Mouse (Mus musculus) naive thymus-derived CD4-positive, alpha-beta T cell, adult 2 months (primary cell): Measurements from ENCODE around the gene Mturn.

Experiments
- DNase-seq: peaks from one replicate; pipeline ENCODE4 v3.0.0-alpha.2; 2011; ENCODE audit warnings: low read depth

The Mturn gene

DNA sequence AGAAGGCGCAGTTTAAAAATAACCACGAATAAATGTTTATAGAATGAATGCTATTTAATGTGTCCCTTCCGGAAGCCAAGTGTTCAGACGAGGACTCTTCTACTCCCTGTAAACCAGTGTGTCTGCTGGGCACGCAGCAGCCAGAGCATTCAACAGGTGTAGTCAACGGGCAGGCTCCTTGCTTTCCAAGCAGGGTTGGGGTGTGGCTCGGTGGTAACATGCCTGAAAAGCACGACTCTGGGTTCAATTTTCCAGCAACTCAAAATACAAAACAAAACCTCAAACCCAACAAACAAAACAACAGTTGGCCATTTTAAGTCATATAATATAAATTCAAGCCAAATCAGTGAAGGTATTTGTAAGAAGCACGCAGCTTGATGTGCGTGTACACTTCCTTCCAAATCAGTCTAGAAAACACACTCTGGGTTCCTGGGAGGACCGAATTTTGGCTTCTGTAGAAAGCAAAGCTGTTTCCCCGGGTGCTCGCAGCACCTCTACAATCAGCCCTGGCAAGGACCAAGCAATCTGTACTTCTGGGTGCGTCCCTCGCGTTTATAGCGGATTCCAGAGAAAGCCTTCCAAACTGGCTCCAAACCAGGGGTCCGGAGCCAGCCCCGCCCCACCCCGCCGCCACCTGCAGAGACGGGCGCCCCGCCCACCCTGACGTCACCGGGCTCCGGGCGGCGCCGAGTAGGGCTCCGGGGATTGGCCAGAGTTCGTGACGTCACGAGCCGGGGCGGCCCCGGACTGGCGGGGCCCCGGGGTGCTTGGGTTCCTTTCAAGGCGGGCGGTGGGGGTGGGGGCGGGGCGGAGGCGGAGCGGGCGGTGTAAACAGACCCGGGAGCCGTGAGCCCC, at the start of gene Mturn:
Mturn (plus strand) TSS at position 734 of the 855 bp plus-strand sequence.
- DNase-seq: peak; percentile 98

- DNase-seq: no peak
These were observed 41.5 kb upstream of the Mturn start for GRCm38 (mm10) chr6:54639877-54640276.

GRCm38 (mm10) chr6:54641953-54642352, 39.5 kb upstream of the Mturn start:
- no peak for DNase-seq

- no peak for DNase-seq
These were observed 38.2 kb upstream of the Mturn start for GRCm38 (mm10) chr6:54643181-54643580.

DNA sequence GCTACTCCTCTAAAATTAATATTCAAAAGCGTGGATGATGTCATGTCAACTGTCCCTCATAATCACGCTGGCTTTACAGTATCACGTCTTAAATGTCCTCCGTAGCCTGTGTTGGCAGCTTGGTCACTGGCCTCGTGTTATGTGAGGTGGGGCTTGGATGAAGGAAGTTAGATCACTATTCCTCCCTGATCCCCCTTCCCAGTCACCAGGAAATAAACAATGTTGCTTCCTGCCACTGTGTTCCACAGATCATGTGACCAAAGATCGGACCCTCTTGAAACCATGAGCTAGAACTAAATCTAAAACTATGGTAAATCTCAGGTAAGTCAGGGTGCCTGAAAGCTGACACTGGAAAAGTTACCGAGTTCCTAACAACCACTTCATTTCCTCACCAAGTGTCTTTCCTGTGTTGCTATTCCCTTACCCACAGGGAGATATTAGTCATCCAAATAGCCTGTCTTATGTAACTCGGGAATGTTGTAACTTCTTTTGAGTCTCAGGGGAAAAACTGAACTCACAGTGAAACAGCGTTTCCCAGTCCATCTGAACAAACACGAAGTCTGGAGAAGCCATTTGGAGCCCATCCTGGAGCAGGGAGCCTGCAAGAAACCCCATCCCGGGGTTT, 25.8 kb upstream of the Mturn start:
- no peak for DNase-seq

GRCm38 (mm10) chr6:54657861-54658260, 23.6 kb upstream of the Mturn start:
- no peak for DNase-seq

- no peak for DNase-seq
These were observed 11.6 kb upstream of the Mturn start for GRCm38 (mm10) chr6:54669868-54670267.

DNA sequence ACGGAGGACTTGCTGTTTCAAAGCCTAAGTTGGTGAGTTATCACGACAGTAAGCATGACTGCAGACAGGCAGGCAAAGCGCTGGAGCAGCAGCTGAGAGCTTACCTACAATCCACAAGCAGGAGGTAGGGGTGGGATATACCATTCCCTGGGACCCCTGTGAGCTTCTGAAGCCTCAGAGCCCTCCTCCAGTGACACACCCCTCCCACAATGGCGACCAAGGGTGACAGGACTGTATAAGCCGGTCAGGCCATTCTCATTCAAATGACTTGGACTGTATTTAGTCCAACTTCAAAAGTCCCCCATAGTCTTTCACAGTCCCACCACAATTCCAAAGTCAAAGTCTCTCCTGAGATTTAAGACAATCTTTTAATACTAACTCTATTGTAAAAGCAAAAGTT, 8.5 kb upstream of the Mturn start:
- no peak for DNase-seq

- DNase-seq: no peak
These were observed 1.7 kb upstream of the Mturn start for GRCm38 (mm10) chr6:54679686-54680085.

DNA sequence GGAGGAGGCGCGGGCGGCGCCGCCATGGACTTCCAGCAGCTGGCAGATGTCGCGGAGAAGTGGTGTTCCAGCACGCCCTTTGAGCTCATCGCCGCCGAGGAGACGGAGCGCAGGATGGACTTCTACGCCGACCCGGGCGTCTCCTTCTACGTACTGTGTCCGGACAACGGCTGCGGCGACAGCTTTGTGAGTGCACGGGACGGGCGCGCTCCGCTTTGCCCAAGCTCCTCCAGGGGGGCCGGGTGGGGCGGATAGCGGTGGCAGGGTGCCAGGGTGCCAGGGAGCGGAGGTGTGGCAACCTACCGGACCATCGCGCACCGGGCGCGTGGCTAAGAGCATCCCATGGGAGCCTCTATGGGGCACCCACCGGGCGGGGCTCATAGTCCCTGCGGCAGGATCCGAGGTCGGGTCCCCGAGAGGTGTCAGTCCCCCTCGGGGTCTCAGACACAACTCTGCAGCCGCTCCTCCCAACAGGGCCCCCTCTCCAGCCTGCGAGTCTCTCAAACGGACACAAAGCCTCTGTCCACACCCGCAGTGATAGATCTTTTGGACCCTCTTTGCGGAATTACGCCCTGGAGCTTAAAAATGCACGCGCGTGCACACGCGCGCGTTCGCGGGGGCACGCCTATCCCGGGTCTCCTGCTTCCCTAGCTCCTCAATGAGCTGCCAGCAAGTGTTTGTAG, 463 bp downstream of the Mturn start:
- no peak for DNase-seq

- no peak for DNase-seq
These were observed 2.7 kb downstream of the Mturn start for GRCm38 (mm10) chr6:54684085-54684484.

GRCm38 (mm10) chr6:54685103-54685502, 3.7 kb downstream of the Mturn start:
- peak; percentile 65 for DNase-seq

GRCm38 (mm10) chr6:54685716-54686395, 4.4 kb downstream of the Mturn start:
- no peak for DNase-seq

DNA sequence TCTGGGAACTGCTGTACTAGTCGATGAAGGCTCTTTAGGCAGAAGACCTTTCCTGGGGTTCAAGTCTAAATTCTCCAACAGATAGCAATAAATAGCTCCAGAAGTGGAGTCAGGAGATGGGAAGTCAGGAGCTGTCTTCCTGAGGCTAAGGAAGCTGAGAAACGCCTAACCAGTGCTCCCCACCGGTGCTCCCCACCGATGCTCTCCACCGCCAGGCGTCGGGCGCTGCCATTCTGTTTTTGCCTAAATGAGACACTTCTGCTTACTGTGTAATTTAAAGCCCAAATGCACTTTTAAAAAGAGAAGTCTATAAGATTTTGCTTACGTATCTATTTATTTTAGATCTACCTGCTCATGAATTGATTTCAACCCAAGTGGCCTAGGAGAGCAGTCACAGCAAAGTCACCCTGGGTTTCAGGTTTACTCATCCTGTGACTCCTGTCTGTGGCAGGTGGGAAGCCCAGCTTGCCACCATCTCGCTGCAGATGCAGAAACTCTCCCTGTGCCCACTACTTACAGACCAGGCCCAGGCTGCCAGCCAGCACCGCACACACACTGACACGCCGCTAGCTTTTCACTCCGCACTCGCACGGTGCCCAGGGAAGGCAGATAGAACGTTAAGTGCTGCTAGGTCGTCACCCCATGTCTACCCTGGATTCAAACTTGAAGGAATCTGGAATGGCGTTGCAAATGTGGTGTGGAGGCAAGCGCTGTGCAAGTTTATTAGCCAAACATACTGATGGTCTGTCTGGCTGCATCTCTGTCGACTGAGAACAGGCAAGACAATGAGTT, 5.7 kb downstream of the Mturn start:
- no peak for DNase-seq

- DNase-seq: no peak
These were observed 7.3 kb downstream of the Mturn start for GRCm38 (mm10) chr6:54688467-54689323.

DNA sequence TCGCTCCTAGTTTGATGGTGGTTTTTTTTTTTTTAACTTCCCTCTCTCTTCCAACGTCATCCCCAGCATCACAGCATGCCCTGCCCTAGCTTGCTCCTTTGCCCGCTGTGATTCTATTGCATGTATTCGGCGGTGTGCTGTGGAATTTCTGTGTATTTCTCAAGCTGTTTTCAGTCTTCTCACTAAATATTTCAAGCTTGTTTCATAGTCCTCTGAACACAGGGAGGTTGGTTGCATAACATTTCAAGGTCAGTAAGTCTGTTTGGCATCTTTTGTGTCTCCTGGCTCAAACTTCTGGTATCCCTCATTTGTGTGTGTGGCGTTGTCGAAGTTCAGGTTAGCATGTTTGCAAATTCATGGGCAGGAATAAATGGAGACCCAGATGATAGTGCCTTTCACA, 8.3 kb downstream of the Mturn start:
- no peak for DNase-seq

GRCm38 (mm10) chr6:54690838-54691237, 9.4 kb downstream of the Mturn start:
- DNase-seq: no peak

- no peak for DNase-seq
These were observed 10.1 kb downstream of the Mturn start for GRCm38 (mm10) chr6:54691368-54692116.

DNA sequence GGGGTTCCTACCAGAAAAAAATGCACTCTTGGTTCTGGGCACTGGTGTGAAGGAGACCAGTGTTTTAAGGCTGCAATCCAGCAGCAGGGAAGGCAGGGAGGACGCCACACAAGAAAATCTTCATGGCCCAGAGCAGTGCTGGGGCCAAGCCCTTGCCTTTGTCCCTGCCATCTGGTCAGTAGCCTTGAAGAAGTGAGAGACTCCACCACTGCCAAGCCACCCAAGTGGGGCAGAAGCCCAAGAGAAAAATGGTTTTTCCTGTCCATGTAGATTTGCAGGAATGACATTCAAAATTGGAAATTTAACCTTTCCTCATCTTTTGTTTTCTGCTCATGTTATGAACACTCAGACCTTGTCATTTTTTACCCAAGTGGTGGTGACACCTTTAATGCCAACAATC, 10.8 kb downstream of the Mturn start:
- DNase-seq: no peak

GRCm38 (mm10) chr6:54693286-54693685, 11.9 kb downstream of the Mturn start:
- no peak for DNase-seq
